Mouse (Mus musculus) neutrophil, adult 65 days (primary cell): Measurements from ENCODE around the gene Psmd5. TPM values are rescaled to one million over a fixed set of nuclear protein-coding genes. Genes with fewer than 3 reads are reported as not detected.

Source experiments
- total RNA-seq: library from RNA; stranded (reverse); gene quantifications from 2 replicates; pipeline ENCODE4 v1.2.4, GENCODE M21; 2023

Psmd5 gene
- 11.6 and 21.5 TPM in 2 replicates for total RNA-seq

DNA sequence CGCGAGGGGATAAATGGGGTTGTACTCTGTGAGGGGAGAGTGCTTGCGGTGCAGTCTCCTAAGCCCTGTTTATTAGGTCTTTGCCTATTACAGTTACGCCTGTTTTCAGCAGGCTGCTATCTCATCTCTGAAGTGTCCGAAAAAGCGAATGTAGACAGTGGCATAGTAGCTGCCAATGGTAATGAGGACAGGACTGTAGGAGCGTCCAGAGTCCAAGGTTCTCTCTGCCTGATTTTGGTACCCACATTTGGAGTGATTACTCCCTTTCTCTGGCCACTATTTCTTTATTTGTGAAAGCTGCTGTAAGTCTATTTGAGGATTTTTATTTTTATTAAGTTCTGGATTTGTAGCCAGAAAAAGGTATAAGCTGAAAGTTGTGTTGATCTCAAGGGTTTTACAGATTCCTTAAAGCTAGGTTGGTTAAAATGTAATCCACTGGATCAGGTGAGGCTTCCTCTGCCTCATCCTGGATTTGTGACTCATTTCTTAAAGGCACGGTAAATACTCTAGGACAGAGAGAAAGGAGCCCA, at the start of gene Psmd5:
Gene Psmd5 (minus strand): TSS at position 153 of the 530 bp plus-strand sequence.

DNA sequence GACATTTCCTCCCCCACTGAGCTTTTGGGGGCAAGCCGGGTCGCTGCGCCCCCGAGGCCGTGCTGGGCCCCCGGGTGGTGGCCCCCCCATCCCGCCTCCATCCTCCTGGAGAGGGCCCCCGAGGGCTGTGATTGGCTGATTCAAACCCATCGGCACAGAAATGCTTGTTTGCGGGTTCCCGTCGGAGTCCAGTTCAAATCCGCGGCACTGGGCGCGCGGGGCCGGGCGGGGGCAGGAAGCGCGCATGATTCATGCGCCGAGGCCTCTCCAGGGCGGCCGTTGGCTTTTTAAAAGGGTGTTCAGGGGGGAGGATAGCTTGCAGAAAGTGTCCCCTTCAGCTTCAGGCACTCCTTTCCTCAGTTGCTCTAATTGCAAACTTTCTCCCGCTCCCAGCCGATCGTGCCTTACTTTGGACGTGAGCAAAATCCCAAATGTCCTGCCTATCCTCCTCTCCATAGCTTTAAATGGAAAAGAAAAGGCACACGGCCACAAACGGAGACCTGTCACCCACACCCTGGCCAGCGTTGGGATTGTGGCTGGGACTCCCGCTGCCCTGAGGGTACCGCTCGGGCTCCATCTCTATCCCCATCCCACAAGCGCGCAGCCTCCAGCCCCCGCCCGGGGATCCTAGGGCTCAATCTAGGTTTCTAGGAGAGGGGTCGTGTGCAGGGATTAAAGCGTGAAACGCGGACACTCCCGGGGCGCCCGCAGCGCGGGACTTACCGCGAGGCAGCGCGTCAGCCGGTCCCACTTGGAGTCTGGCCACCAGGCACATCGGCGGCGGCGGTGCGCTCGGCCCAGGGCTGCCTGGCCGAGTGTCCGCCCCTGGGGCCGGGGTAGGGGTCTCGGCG, 38.7 kb upstream of the Psmd5 start, which contains the start of gene Phf19:
Gene Phf19 (minus strand): TSS at position 809 of the 851 bp plus-strand sequence.

DNA sequence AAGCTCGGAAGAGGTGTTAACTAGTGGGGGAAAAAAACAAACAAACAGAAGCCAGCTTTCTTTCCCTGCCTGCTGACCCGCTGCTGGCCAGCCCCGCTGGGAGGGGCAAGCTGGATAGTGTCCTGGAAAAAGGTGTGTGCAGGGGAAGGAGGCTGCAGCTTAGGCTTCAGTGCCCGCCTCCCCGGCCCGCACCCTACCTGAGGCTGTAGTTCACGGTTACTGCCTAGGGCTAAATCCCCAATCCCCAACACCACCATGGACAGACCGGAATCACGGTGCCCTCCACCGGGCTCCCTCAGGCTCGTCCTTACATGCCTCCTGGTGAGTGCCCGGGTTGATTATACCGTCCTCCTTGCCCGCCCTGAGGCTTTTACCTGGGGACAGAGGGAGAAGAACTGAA, 497 bp downstream of the Psmd5 start, which contains the start of gene Cutal:
Gene Cutal (plus strand): TSS at position 126 of the 400 bp plus-strand sequence.

DNA sequence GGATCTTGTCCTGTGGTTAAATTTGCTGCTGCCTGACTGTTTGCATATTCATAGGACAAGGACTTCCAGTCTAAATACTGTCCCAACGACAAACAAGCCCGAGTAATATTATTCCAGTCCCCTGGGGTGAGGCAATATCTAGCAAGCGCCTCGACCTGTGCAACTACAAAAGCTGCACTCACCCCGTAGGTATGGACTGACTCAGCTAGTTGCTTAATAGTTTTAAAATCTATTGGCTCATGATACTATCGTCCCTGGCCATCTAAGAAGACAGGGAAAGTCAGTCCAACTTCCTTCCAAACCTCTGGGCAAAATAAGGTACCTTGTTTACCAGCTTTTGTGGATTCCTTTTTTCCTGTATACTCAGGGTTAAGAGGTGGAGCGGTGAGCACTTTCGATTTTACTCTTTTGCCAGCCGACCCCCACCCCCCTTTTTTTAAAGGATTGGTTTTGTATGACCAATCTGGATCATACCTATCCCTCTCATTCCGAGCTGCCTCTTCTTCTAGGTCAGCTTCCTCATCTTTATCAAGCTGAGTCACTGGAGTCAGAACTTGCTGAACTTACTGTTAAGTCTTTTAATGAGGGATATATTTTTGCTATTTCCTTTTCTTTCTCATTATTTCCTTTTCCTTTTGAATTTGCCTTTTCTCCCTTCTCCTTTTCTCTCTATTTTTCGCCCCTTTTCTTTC, 41.9 kb downstream of the Psmd5 start, which contains the start of gene Gm34653:
Gene Gm34653 (plus strand): TSS at position 242 of the 692 bp plus-strand sequence.

DNA sequence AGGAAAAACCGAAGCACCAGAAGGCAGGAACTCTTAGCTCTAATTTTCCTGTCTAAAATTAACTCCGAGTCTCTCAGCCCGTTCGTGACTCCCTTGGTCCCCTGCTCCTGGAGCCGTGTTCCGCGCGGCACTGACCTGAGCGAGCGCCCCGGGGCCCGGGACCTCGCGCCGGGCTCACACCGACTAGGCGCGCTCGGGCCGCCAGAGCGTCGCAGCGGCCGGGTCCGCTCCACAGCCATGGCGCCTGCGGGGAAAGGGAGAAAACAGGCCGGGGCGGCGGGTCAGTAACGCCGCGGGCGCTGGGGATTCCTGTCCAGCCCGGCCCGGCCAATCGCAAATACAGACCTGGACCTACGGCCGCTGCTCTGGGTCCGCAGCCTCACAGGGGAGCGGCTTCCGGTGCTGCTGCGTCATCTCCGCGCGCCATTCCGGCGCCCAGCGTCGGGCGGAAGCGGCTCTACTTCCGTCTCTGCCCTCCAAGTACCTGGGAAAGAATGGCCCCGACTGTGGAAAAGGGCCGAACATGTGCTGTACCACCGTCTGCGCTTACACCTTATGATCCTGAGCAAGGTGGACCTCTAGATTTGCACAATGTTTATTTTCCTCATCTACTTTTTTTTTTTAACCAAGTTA, 48.8 kb downstream of the Psmd5 start, which contains the start of gene Fbxw2:
Gene Fbxw2 (minus strand): TSS at position 485 of the 633 bp plus-strand sequence.

Other genes with a start within 250 kb of the Psmd5 start
- 77.9 and 115 TPM in 2 replicates for gene Gapvd1, start 119.7 kb downstream of the Psmd5 start, total RNA-seq
- gene Hspa5, start 103.0 kb downstream of the Psmd5 start, total RNA-seq: 633 and 771 TPM in 2 replicates
- gene Rabepk, start 75.1 kb downstream of the Psmd5 start, total RNA-seq: 5.0 and 6.9 TPM in 2 replicates
- gene Fbxw2, start 48.7 kb downstream of the Psmd5 start, total RNA-seq: 126 and 150 TPM in 2 replicates
- gene Gm34653, start 42.0 kb downstream of the Psmd5 start, total RNA-seq: not detected in 2 replicates
- gene Cutal, start 572 bp downstream of the Psmd5 start, total RNA-seq: not detected in 2 replicates
- 9.7 and 11.0 TPM in 2 replicates for gene Phf19, start 39.1 kb upstream of the Psmd5 start, total RNA-seq
- 15.9 and 21.1 TPM in 2 replicates for gene Traf1, start 86.8 kb upstream of the Psmd5 start, total RNA-seq
- 1.4 and 1.5 TPM in 2 replicates for gene Hc, start 186.5 kb upstream of the Psmd5 start, total RNA-seq
- gene AI182371, start 226.6 kb upstream of the Psmd5 start, total RNA-seq: 0.66 TPM in 1 of 2 replicates, not detected in the other
- 78.1 and 105 TPM in 2 replicates for gene Cntrl, start 234.5 kb upstream of the Psmd5 start, total RNA-seq